Mouse (Mus musculus): Measurements from ENCODE around the gene Lrrc49.
A peak's percentile ranks its signal among the peaks of the same experiment; 100 is the strongest.

The Lrrc49 gene

GRCm38 (mm10) chr9:60687891-60688324 is at the start of gene Lrrc49:
TSS of gene Lrrc49 (minus strand) at chr9:60688158.
- peak; percentile 95 for DNase-seq

- DNase-seq: no peak
These were observed 46.4 kb upstream of the Lrrc49 start for GRCm38 (mm10) chr9:60734321-60734720.

- DNase-seq: no peak
These were observed 37.0 kb upstream of the Lrrc49 start for GRCm38 (mm10) chr9:60724968-60725367.

- DNase-seq: no peak
These were observed 31.7 kb upstream of the Lrrc49 start for GRCm38 (mm10) chr9:60719687-60720086.

- DNase-seq: peak; percentile 75
These were observed 30.3 kb upstream of the Lrrc49 start for GRCm38 (mm10) chr9:60718284-60718683.

- peak; percentile 39 for DNase-seq
These were observed 27.9 kb upstream of the Lrrc49 start for GRCm38 (mm10) chr9:60715828-60716227.

- DNase-seq: no peak
These were observed 27.3 kb upstream of the Lrrc49 start for GRCm38 (mm10) chr9:60715271-60715670.

- no peak for DNase-seq
These were observed 26.2 kb upstream of the Lrrc49 start for GRCm38 (mm10) chr9:60714191-60714590.

GRCm38 (mm10) chr9:60713616-60714015 is 25.7 kb upstream of the Lrrc49 start:
- no peak for DNase-seq

GRCm38 (mm10) chr9:60712771-60713541 is 25.0 kb upstream of the Lrrc49 start, which contains the start of gene Larp6:
TSS of gene Larp6 (plus strand) at chr9:60712989.
- DNase-seq: peak; percentile 61

- DNase-seq: no peak
These were observed 24.1 kb upstream of the Lrrc49 start for GRCm38 (mm10) chr9:60712011-60712410.

GRCm38 (mm10) chr9:60709721-60710120 is 21.8 kb upstream of the Lrrc49 start:
- no peak for DNase-seq

- DNase-seq: no peak
These were observed 20.6 kb upstream of the Lrrc49 start for GRCm38 (mm10) chr9:60708606-60709005.

- DNase-seq: no peak
These were observed 19.6 kb upstream of the Lrrc49 start for GRCm38 (mm10) chr9:60707594-60707993.

GRCm38 (mm10) chr9:60699581-60700231 is 11.7 kb upstream of the Lrrc49 start:
- DNase-seq: no peak

GRCm38 (mm10) chr9:60696271-60696985 is 8.5 kb upstream of the Lrrc49 start:
- DNase-seq: peak; percentile 53

- peak; percentile 67 for DNase-seq
These were observed 6.0 kb upstream of the Lrrc49 start for GRCm38 (mm10) chr9:60693986-60694385.

- no peak for DNase-seq
These were observed 4.7 kb upstream of the Lrrc49 start for GRCm38 (mm10) chr9:60692624-60693023.

GRCm38 (mm10) chr9:60687415-60687814 is 543 bp downstream of the Lrrc49 start:
- peak; percentile 56 for DNase-seq

GRCm38 (mm10) chr9:60682753-60683152 is 5.2 kb downstream of the Lrrc49 start:
- no peak for DNase-seq

GRCm38 (mm10) chr9:60681005-60681404 is 7.0 kb downstream of the Lrrc49 start:
- DNase-seq: no peak

- DNase-seq: no peak
These were observed 9.0 kb downstream of the Lrrc49 start for GRCm38 (mm10) chr9:60678913-60679312.

GRCm38 (mm10) chr9:60676429-60676828 is 11.5 kb downstream of the Lrrc49 start:
- DNase-seq: no peak

- DNase-seq: peak; percentile 22
These were observed 13.2 kb downstream of the Lrrc49 start for GRCm38 (mm10) chr9:60674780-60675179.
